Mouse (Mus musculus) forebrain, embryonic 10.5 days (tissue): ENCODE data around the gene Cnot1. TPM values are rescaled to one million over a fixed set of nuclear protein-coding genes. Genes with fewer than 3 reads are reported as not detected.

Source experiments
- DNase-seq: peaks from one replicate; pipeline ENCODE4 v3.0.0-alpha.2; 2017; ENCODE audit warnings: low spot score; ENCODE audit errors: extremely low spot score
- H3K27ac ChIP-seq: fragments of 300-500 bp; sonication (generic); 2 replicates; pipeline ENCODE4 v1.5.1; 2016; ENCODE audit warnings: mild to moderate bottlenecking
- H3K27me3 ChIP-seq: fragments of 300-500 bp; sonication (generic); 2 replicates; pipeline ENCODE4 v1.6.1; 2016; ENCODE audit warnings: mild to moderate bottlenecking; ENCODE audit not compliant: poor library complexity, severe bottlenecking
- H3K36me3 ChIP-seq: fragments of 300-500 bp; sonication (generic); replicated peaks from 2 replicates; pipeline ENCODE4 v1.6.1; 2016; ENCODE audit warnings: mild to moderate bottlenecking, moderate library complexity
- H3K4me1 ChIP-seq: fragments of 300-500 bp; sonication (generic); 2 replicates; pipeline ENCODE4 v1.6.1; 2016
- H3K4me3 ChIP-seq: fragments of 300-500 bp; sonication (generic); 2 replicates; pipeline ENCODE4 v1.5.1; 2016; ENCODE audit warnings: mild to moderate bottlenecking, moderate library complexity
- H3K9me3 ChIP-seq: fragments of 300-500 bp; sonication (generic); 2 replicates; pipeline ENCODE4 v1.6.1; 2016; ENCODE audit warnings: mild to moderate bottlenecking, moderate library complexity
- WGBS: fragments of 180-500 bp; shearing (Covaris S2); methylation state at CpG from one replicate; pipeline ENCODE4 v1.1.7; 2016; 5-methylcytosine and 5-hydroxymethylcytosine counted together
- polyA plus RNA-seq: library from polyadenylated mRNA; unstranded; fragments of >200 nt; fragmentation: Nextera tagmentation; extraction: Ambion mirVana; gene quantifications from 2 replicates; pipeline ENCODE4 v1.2.1, GENCODE M21; 2016

Gene Cnot1
- polyA plus RNA-seq: 120 and 122 TPM in 2 replicates

GRCm38 (mm10) chr8:95807331-95807843 is at the start of gene Cnot1:
Gene Cnot1 (minus strand): TSS chr8:95807464.
- H3K9me3 ChIP-seq: no peaks in the 10 kb centered on the region
- DNase-seq: peak; percentile 99
- WGBS: under 1% methylated on average over 44 of the region's 44 CpGs
- peaks cover 24% of the 10 kb centered on the region for H3K4me1 ChIP-seq
- no peaks in the 10 kb centered on the region for H3K27me3 ChIP-seq
- peaks cover 31% of the 10 kb centered on the region for H3K36me3 ChIP-seq
- H3K4me3 ChIP-seq: peak within 1 kb of the TSS; percentile 99
- H3K27ac ChIP-seq: peak within 1 kb of the TSS; percentile 98

- Histone ChIP-seq H3K4me1 (peaks cover 17% of the 10 kb centered on the region), H3K27ac (no peak overlapping the region), H3K27me3 (no peaks in the 10 kb centered on the region), H3K9me3 (no peaks in the 10 kb centered on the region), H3K36me3 (no peaks in the 10 kb centered on the region), H3K4me3 (no peak overlapping the region)
- no peak for DNase-seq
- 86% methylated on average over 6 of the region's 6 CpGs for WGBS
Measured at GRCm38 (mm10) chr8:95854174-95854573, 46.9 kb upstream of the Cnot1 start.

- 12% methylated on average over 22 of the region's 22 CpGs for WGBS
Measured at GRCm38 (mm10) chr8:95853102-95853843, 46.0 kb upstream of the Cnot1 start, which contains the start of gene Slc38a7. Gene Slc38a7 (minus strand): TSS chr8:95853539.

GRCm38 (mm10) chr8:95852290-95852689 is 45.0 kb upstream of the Cnot1 start:
- peaks cover 10% of the 10 kb centered on the region for H3K36me3 ChIP-seq
- 77% methylated on average over 4 of the region's 4 CpGs for WGBS
- DNase-seq: no peak
- H3K27me3 ChIP-seq: no peaks in the 10 kb centered on the region
- no peaks in the 10 kb centered on the region for H3K9me3 ChIP-seq
- peaks cover 17% of the 10 kb centered on the region for H3K4me1 ChIP-seq
- no peak overlapping the region for H3K27ac ChIP-seq
- H3K4me3 ChIP-seq: peak overlapping the region; percentile 62

More at GRCm38 (mm10) chr8:95853102-95853843, 46.0 kb upstream of the Cnot1 start, which contains the start of gene Slc38a7:
- Histone ChIP-seq H3K9me3 (no peaks in the 10 kb centered on the region), H3K4me1 (peaks cover 17% of the 10 kb centered on the region), H3K36me3 (peaks cover 5% of the 10 kb centered on the region), H3K4me3 (peak within 1 kb of the TSS; percentile 62), H3K27ac (peak within 1 kb of the TSS; percentile 63), H3K27me3 (no peaks in the 10 kb centered on the region)
- DNase-seq: peak; percentile 77

GRCm38 (mm10) chr8:95850326-95850725 is 43.1 kb upstream of the Cnot1 start:
- Histone ChIP-seq H3K27ac (no peak overlapping the region), H3K9me3 (no peaks in the 10 kb centered on the region), H3K4me1 (peaks cover 17% of the 10 kb centered on the region), H3K4me3 (no peak overlapping the region), H3K36me3 (peaks cover 23% of the 10 kb centered on the region), H3K27me3 (no peaks in the 10 kb centered on the region)
- 94% methylated on average over 2 of the region's 2 CpGs for WGBS
- no peak for DNase-seq

- H3K27ac ChIP-seq: no peak overlapping the region
- no peaks in the 10 kb centered on the region for H3K27me3 ChIP-seq
- peaks cover 16% of the 10 kb centered on the region for H3K4me1 ChIP-seq
- H3K4me3 ChIP-seq: no peak overlapping the region
- WGBS: 93% methylated on average over 19 of the region's 19 CpGs
- no peak for DNase-seq
- no peaks in the 10 kb centered on the region for H3K9me3 ChIP-seq
- H3K36me3 ChIP-seq: peaks cover 37% of the 10 kb centered on the region
Measured at GRCm38 (mm10) chr8:95848734-95849464, 41.6 kb upstream of the Cnot1 start.

- Histone ChIP-seq H3K36me3 (peaks cover 45% of the 10 kb centered on the region), H3K4me1 (peaks cover 11% of the 10 kb centered on the region), H3K27ac (no peak overlapping the region), H3K4me3 (no peak overlapping the region), H3K27me3 (no peaks in the 10 kb centered on the region), H3K9me3 (no peaks in the 10 kb centered on the region)
- 81% methylated on average over 24 of the region's 24 CpGs for WGBS
- DNase-seq: no peak
Measured at GRCm38 (mm10) chr8:95848061-95848551, 40.8 kb upstream of the Cnot1 start.

- no peak for DNase-seq
- Histone ChIP-seq H3K27ac (no peak overlapping the region), H3K4me3 (no peak overlapping the region), H3K27me3 (no peaks in the 10 kb centered on the region), H3K36me3 (peaks cover 74% of the 10 kb centered on the region), H3K4me1 (no peaks in the 10 kb centered on the region), H3K9me3 (no peaks in the 10 kb centered on the region)
- WGBS: 92% methylated on average over 7 of the region's 7 CpGs
Measured at GRCm38 (mm10) chr8:95845026-95845425, 37.8 kb upstream of the Cnot1 start.

- Histone ChIP-seq H3K27ac (no peak overlapping the region), H3K36me3 (peaks cover 81% of the 10 kb centered on the region), H3K27me3 (no peaks in the 10 kb centered on the region), H3K9me3 (no peaks in the 10 kb centered on the region), H3K4me1 (no peaks in the 10 kb centered on the region), H3K4me3 (no peak overlapping the region)
- 93% methylated on average over 6 of the region's 6 CpGs for WGBS
- DNase-seq: no peak
Measured at GRCm38 (mm10) chr8:95843968-95844367, 36.7 kb upstream of the Cnot1 start.

GRCm38 (mm10) chr8:95841436-95841835 is 34.2 kb upstream of the Cnot1 start:
- no peak for DNase-seq
- Histone ChIP-seq H3K27ac (no peak overlapping the region), H3K27me3 (no peaks in the 10 kb centered on the region), H3K4me1 (no peaks in the 10 kb centered on the region), H3K4me3 (no peak overlapping the region), H3K36me3 (peaks cover 78% of the 10 kb centered on the region), H3K9me3 (no peaks in the 10 kb centered on the region)
- WGBS: 89% methylated on average over 15 of the region's 15 CpGs

GRCm38 (mm10) chr8:95839289-95839688 is 32.0 kb upstream of the Cnot1 start:
- H3K4me1 ChIP-seq: peaks cover under 1% of the 10 kb centered on the region; the same call in 1 of the 2 replicates
- WGBS: 100% methylated on average over 4 of the region's 4 CpGs
- H3K4me3 ChIP-seq: no peak overlapping the region
- no peak for DNase-seq
- peaks cover 59% of the 10 kb centered on the region for H3K36me3 ChIP-seq
- no peaks in the 10 kb centered on the region for H3K27me3 ChIP-seq
- no peaks in the 10 kb centered on the region for H3K9me3 ChIP-seq
- no peak overlapping the region for H3K27ac ChIP-seq

- no peaks in the 10 kb centered on the region for H3K27me3 ChIP-seq
- no peak overlapping the region for H3K4me3 ChIP-seq
- peaks cover 40% of the 10 kb centered on the region for H3K36me3 ChIP-seq
- H3K27ac ChIP-seq: no peak overlapping the region
- DNase-seq: no peak
- H3K4me1 ChIP-seq: peaks cover 16% of the 10 kb centered on the region
- no peaks in the 10 kb centered on the region for H3K9me3 ChIP-seq
- 93% methylated on average over 10 of the region's 10 CpGs for WGBS
Measured at GRCm38 (mm10) chr8:95837266-95837665, 30.0 kb upstream of the Cnot1 start.
